Mouse (Mus musculus): ENCODE results near the gene Ttc33.

GRCm38 (mm10) chr15:5173217-5173820 lies 12.0 kb upstream of the Ttc33 start:
- TF ChIP-seq CTCF (IDR thresholded peaks at IDR 0.05; ENCODE audit: low read depth, low read length) (no peak), POLR2AphosphoS5 (IDR thresholded peaks at IDR 0.05; ENCODE audit: insufficient replicate concordance, low read depth, low read length) (no peak)
